Mouse (Mus musculus): ENCODE measurements around the gene Syne4. TPM values are rescaled to one million over a fixed set of nuclear protein-coding genes. Genes with fewer than 3 reads are reported as not detected.
A peak's percentile ranks its signal among the peaks of the same experiment; 100 is the strongest.

The Syne4 gene
- polyA plus RNA-seq, 1 experiment, result 41.6 TPM

DNA sequence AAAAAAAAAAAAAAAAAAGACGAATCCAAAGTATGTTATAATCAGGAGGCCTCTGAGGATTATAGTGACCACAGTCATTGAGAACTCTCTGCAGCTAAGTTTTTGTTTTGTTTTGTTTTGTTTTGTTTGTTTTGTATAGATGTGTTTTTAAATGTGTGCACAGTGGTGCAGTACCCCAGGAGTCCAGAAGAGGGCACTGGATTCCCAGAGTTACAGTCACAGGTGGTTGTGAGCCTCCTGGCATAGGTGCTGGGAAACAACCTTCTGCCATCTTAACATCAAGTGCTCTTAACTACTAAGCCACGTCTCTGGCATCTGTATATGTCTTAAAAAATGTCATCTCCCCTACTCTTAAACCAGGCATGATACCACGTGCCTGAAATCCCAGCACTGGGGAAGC is 13.7 kb upstream of the Syne4 start:
- Histone ChIP-seq H3K36me3 (ENCODE audit: control insufficient read depth, insufficient read depth, low read length, poor library complexity, severe bottlenecking) (no peaks in the 10 kb centered on the region), H3K27me3 (ENCODE audit: control insufficient read depth, insufficient read depth, low read length, poor library complexity, severe bottlenecking) (no peaks in the 10 kb centered on the region), H3K9me3 (replicated peaks; ENCODE audit: control insufficient read depth, insufficient read depth, low read length, poor library complexity, severe bottlenecking) (no peaks in the 10 kb centered on the region), H3K4me3 (ENCODE audit: low read depth, low read length) (no peak overlapping the region), H3K4me1 (ENCODE audit: control insufficient read depth, insufficient read depth, low read length) (no peaks in the 10 kb centered on the region), H3K9ac (ENCODE audit: low read depth, poor library complexity, severe bottlenecking) (no peak overlapping the region), H3K27ac (ENCODE audit: insufficient read depth, low read length) (no peak overlapping the region)
- TF ChIP-seq CTCF (IDR thresholded peaks at IDR 0.05; ENCODE audit: low read depth, low read length), result peak; percentile 68
- no peak for TF ChIP-seq POLR2A (IDR thresholded peaks at IDR 0.05; ENCODE audit: insufficient read depth, low read length)

DNA sequence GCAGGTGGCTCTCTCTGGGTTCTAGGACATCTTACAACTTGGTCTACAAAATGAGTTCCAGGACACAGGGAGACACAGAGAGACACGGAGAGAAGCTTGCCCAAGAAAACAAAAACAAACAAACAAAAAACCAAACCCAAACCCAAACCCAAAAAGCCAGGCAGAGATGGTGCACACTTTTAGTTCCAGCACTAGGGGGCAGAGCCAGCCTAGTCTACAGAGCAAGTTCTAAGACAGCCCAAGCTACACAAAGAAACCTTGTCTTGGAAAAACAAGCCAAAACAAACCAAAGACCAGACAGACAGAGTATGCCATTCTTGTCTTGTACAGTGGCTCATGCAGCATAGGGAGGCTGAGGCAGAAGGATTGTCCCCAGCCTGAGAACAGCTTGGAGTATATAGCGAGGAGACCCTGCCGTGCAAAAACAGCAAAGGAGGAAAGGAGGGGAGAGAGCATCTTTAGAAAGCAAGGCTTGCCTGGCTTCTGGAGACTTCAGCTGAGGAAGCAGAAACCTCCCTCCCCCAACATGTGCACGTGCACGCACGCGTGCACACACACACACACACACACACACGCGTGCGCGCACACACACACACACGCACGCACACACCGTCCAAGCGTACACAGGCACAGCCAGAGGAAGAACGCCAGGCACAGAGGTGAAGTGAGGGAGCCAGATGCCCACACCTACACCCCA is 8.4 kb upstream of the Syne4 start:
- Histone ChIP-seq H3K27me3 (ENCODE audit: control insufficient read depth, insufficient read depth, low read length, poor library complexity, severe bottlenecking) (no peaks in the 10 kb centered on the region), H3K4me3 (ENCODE audit: low read depth, low read length) (no peak overlapping the region), H3K4me1 (ENCODE audit: control insufficient read depth, insufficient read depth, low read length) (peaks cover 2% of the 10 kb centered on the region), H3K9me3 (replicated peaks; ENCODE audit: control insufficient read depth, insufficient read depth, low read length, poor library complexity, severe bottlenecking) (no peaks in the 10 kb centered on the region), H3K36me3 (ENCODE audit: control insufficient read depth, insufficient read depth, low read length, poor library complexity, severe bottlenecking) (no peaks in the 10 kb centered on the region), H3K9ac (ENCODE audit: low read depth, poor library complexity, severe bottlenecking) (no peak overlapping the region), H3K27ac (ENCODE audit: insufficient read depth, low read length) (no peak overlapping the region)
- no peak for TF ChIP-seq EP300 (IDR thresholded peaks at IDR 0.05; ENCODE audit: insufficient read depth, low read depth, low read length)
- TF ChIP-seq CTCF (IDR thresholded peaks at IDR 0.05; ENCODE audit: low read depth, low read length), result peak; percentile 32

DNA sequence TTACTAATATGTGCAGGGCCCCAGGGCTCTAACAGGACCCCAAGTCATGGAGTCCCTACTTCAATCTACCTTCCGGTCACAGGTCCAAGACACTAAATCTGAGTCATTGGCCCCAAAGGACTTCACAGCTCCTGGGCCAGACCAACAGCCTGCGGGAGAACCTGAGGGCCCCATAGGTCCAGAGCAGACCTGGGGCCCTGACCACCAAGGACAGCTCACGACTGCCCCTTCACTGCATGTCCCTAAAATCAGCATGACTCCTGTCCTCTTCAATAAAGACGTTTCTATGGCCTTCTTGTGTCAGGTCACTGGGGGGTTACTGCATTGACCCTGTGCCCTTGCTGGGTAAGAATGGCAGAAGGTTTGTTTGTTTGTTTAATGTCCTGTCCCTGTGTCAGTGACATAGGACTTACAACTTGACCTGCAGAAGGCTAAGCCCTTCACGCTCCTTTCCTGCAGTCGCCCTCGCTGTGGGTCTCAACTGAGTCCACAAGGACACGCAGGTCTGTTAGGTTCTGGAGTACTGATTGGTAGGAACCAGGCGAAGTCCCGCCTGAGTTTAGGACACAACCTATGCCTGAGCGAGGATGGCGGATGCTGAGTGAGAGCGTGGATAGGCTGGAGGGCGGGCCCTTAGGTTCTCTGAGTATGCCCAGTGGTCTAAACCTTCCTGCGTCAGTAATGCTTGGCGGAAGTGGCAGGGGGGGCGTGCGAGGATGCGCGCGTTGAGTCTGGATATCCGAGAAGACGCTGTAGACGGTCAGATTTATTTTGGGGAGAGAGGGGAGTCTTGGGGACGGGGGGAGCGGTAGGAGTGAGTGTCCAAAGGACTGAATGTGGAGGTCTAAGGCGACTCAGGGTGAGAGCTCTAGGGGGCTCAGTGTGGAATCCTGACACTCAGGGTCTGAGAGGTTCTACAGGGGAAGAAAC is 6.3 kb upstream of the Syne4 start, which contains the start of gene Alkbh6:
Gene Alkbh6 (plus strand): TSS at position 642 of the 930 bp plus-strand sequence.
- H3K4me3 ChIP-seq (ENCODE audit: low read depth, low read length), result peak within 1 kb of the TSS; percentile 89
- no peaks in the 10 kb centered on the region for H3K27me3 ChIP-seq (ENCODE audit: control insufficient read depth, insufficient read depth, low read length, poor library complexity, severe bottlenecking)
- no peak within 1 kb of the TSS for H3K27ac ChIP-seq (ENCODE audit: insufficient read depth, low read length)
- no peaks in the 10 kb centered on the region for H3K36me3 ChIP-seq (ENCODE audit: control insufficient read depth, insufficient read depth, low read length, poor library complexity, severe bottlenecking)
- TF ChIP-seq CTCF (IDR thresholded peaks at IDR 0.05; ENCODE audit: low read depth, low read length), result no peak
- peak; percentile 94 for TF ChIP-seq POLR2A (IDR thresholded peaks at IDR 0.05; ENCODE audit: insufficient read depth, low read length)
- no peak for TF ChIP-seq EP300 (IDR thresholded peaks at IDR 0.05; ENCODE audit: insufficient read depth, low read depth, low read length)
- peaks cover 2% of the 10 kb centered on the region for H3K4me1 ChIP-seq (ENCODE audit: control insufficient read depth, insufficient read depth, low read length)
- H3K9ac ChIP-seq (ENCODE audit: low read depth, poor library complexity, severe bottlenecking), result peak within 1 kb of the TSS; percentile 75
- no peaks in the 10 kb centered on the region for H3K9me3 ChIP-seq (replicated peaks; ENCODE audit: control insufficient read depth, insufficient read depth, low read length, poor library complexity, severe bottlenecking)

DNA sequence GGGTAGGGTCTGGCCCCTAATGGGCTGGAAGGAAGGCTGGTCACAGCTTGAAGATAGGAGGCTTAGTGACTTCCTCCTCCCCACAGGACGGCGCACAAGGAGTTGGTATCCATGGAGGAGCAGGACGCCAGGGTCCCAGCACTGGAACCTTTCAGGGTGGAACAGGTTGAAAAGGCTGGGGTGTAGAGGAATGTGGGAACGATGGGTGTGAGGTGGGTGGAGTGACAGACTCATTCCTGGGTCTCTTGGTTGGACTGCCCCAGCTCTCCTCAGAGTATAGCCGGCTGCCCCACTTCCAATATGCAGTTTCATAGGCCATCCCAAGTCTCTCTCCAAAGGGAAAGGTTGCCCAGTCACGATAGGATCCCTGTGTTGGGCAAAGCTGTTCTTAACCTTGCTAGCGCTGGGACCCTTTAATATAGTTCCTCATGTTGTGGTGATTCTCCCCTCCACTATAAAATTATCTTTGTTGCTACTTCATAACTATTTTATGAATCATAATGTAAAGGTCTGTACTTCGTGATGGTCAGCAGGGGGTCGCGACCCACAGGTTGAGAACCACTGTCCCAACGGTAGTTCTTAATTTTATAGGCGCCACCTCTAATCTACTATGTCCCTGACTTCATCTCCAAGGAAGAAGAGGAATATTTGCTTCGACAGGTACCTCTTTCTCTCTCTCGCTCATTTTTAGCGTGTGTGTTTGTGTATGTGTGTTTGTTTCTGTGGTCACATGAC is 5.0 kb upstream of the Syne4 start:
- H3K4me1 ChIP-seq (ENCODE audit: control insufficient read depth, insufficient read depth, low read length), result peaks cover 2% of the 10 kb centered on the region
- no peak for TF ChIP-seq CTCF (IDR thresholded peaks at IDR 0.05; ENCODE audit: low read depth, low read length)
- no peak for TF ChIP-seq POLR2A (IDR thresholded peaks at IDR 0.05; ENCODE audit: insufficient read depth, low read length)
- TF ChIP-seq EP300 (IDR thresholded peaks at IDR 0.05; ENCODE audit: insufficient read depth, low read depth, low read length), result no peak
- H3K4me3 ChIP-seq (ENCODE audit: low read depth, low read length), result peak overlapping the region; percentile 89
- no peak overlapping the region for H3K27ac ChIP-seq (ENCODE audit: insufficient read depth, low read length)
- no peaks in the 10 kb centered on the region for H3K27me3 ChIP-seq (ENCODE audit: control insufficient read depth, insufficient read depth, low read length, poor library complexity, severe bottlenecking)
- peak overlapping the region; percentile 75 for H3K9ac ChIP-seq (ENCODE audit: low read depth, poor library complexity, severe bottlenecking)
- no peaks in the 10 kb centered on the region for H3K9me3 ChIP-seq (replicated peaks; ENCODE audit: control insufficient read depth, insufficient read depth, low read length, poor library complexity, severe bottlenecking)
- H3K36me3 ChIP-seq (ENCODE audit: control insufficient read depth, insufficient read depth, low read length, poor library complexity, severe bottlenecking), result no peaks in the 10 kb centered on the region

DNA sequence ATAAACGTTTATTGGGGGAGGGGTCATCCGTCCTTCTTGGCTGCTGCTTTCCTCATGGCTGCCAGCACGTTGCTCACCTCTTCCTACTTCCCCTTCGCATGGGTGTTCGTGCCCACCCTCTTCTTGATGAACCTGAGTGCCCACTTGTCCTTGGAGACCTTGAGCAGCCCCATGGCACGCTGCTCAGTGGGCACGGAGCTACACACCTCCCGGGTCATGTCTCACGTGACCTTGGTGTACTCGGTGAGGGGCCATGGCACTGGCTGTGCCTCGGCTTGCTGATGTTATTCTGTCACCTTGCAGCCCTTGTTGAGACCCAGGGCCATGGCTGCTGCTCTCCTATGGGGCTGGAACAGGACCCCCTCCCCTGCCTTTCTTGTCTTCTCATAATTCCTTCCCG is 4.5 kb upstream of the Syne4 start:
- no peak overlapping the region for H3K4me3 ChIP-seq (ENCODE audit: low read depth, low read length)
- peaks cover 2% of the 10 kb centered on the region for H3K4me1 ChIP-seq (ENCODE audit: control insufficient read depth, insufficient read depth, low read length)
- no peaks in the 10 kb centered on the region for H3K27me3 ChIP-seq (ENCODE audit: control insufficient read depth, insufficient read depth, low read length, poor library complexity, severe bottlenecking)
- H3K9ac ChIP-seq (ENCODE audit: low read depth, poor library complexity, severe bottlenecking), result no peak overlapping the region
- H3K9me3 ChIP-seq (replicated peaks; ENCODE audit: control insufficient read depth, insufficient read depth, low read length, poor library complexity, severe bottlenecking), result no peaks in the 10 kb centered on the region
- H3K36me3 ChIP-seq (ENCODE audit: control insufficient read depth, insufficient read depth, low read length, poor library complexity, severe bottlenecking), result no peaks in the 10 kb centered on the region
- TF ChIP-seq POLR2A (IDR thresholded peaks at IDR 0.05; ENCODE audit: insufficient read depth, low read length) (no peak), EP300 (IDR thresholded peaks at IDR 0.05; ENCODE audit: insufficient read depth, low read depth, low read length) (no peak), CTCF (IDR thresholded peaks at IDR 0.05; ENCODE audit: low read depth, low read length) (no peak)
- no peak overlapping the region for H3K27ac ChIP-seq (ENCODE audit: insufficient read depth, low read length)
